ENCODE assay signal across 17 mouse cellular contexts in the genomic region with DNA sequence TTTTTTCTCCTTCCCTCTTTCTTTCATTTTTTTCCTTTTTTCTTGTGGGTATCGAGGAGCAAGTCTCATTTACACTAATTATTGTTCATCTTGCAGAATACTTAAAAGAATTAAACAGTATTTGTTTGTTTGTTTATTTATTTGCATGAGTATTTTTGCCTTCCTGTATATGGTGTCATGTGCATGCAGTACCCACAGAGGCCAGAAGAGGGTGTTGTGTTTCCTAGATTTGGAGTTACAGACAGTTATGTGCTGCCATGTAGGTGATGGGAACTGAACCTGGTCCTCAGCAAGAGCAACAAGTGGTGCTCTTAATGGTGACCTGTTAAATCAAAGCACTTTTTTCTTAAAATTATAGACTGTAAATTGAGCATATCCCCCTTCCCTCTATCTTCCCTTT. TPM values are rescaled to one million over a fixed set of nuclear protein-coding genes. Genes with fewer than 3 reads are reported as not detected.
DNase-seq lines count a peak whose midpoint lies in the region; ATAC-seq and TF ChIP-seq lines count a peak whose summit lies in the region.
"Had no signal": no experiment of that assay in that cellular context is flagged by ENCODE, and none has a peak within 500 bp of the region (broad histone marks: within the 10 kb centered on the region; RNA-seq: fewer than 3 reads in every experiment).

No protein-coding gene starts in this region.

- DNase-seq in hindbrain, postnatal 0 days (ENCODE audit: low spot score), result no peak
- peak; percentile 74 for DNase-seq in R1 (ENCODE audit: low read depth, low spot score)
- peak; percentile 53 for DNase-seq in splenic B cell, adult 2 months (ENCODE audit: low read depth, low spot score)
- DNase-seq in kidney, adult 2 months, result no peak
- DNase-seq: adrenal gland, postnatal 10 days; kidney, postnatal 14 days; right cerebral cortex, postnatal 14 days had no signal

- no peaks in the 10 kb centered on the region for H3K27me3 ChIP-seq in hindbrain, postnatal 0 days (ENCODE audit: insufficient read depth, low read length)
- H3K27me3 ChIP-seq in hindbrain, embryonic 13.5 days, result 0 out of 2 replicates have a peak, but pooled peaks cover 8% of the 10 kb centered on the region
- no peaks in the 10 kb centered on the region for H3K27me3 ChIP-seq in neural tube, embryonic 13.5 days
- H3K27me3 ChIP-seq in neural tube, embryonic 15.5 days (replicated peaks), result no peaks in the 10 kb centered on the region
- no peaks in the 10 kb centered on the region for H3K27me3 ChIP-seq in splenic B cell, adult 2 months (ENCODE audit: control insufficient read depth, insufficient read depth, low read length, poor library complexity, severe bottlenecking)
- no peaks in the 10 kb centered on the region for H3K27me3 ChIP-seq in kidney, adult 2 months (replicated peaks; ENCODE audit: control insufficient read depth, insufficient read depth, low read length)
- no peaks in the 10 kb centered on the region for H3K27me3 ChIP-seq in intestine, embryonic 15.5 days (replicated peaks)
- H3K27me3 ChIP-seq: limb, embryonic 15.5 days; neural tube, embryonic 12.5 days had no signal

- H3K4me2 ChIP-seq in hindbrain, postnatal 0 days (ENCODE audit: low read depth, low read length), result no peak overlapping the region
- no peak overlapping the region for H3K4me2 ChIP-seq in hindbrain, embryonic 13.5 days
- H3K4me2 ChIP-seq in neural tube, embryonic 13.5 days, result peak overlapping the region; percentile 99
- no peak overlapping the region for H3K4me2 ChIP-seq in neural tube, embryonic 15.5 days
- H3K4me2 ChIP-seq in intestine, embryonic 15.5 days (replicated peaks), result no peak overlapping the region

- H3K9me3 ChIP-seq in hindbrain, postnatal 0 days (ENCODE audit: low read length), result no peaks in the 10 kb centered on the region
- no peaks in the 10 kb centered on the region for H3K9me3 ChIP-seq in hindbrain, embryonic 13.5 days
- H3K9me3 ChIP-seq in neural tube, embryonic 13.5 days, result no peaks in the 10 kb centered on the region
- H3K9me3 ChIP-seq in neural tube, embryonic 15.5 days (replicated peaks), result no peaks in the 10 kb centered on the region
- no peaks in the 10 kb centered on the region for H3K9me3 ChIP-seq in intestine, embryonic 15.5 days
- H3K9me3 ChIP-seq: limb, embryonic 15.5 days; neural tube, embryonic 12.5 days had no signal

- no peak for TF ChIP-seq POLR2A in kidney, adult 2 months (IDR thresholded peaks at IDR 0.05; ENCODE audit: low read depth, low read length)

- 84% methylated on average over 1 of the region's 1 CpGs for WGBS in hindbrain, postnatal 0 days
- WGBS in hindbrain, embryonic 13.5 days, result 96% methylated on average over 1 of the region's 1 CpGs
- WGBS in neural tube, embryonic 13.5 days, result 94% methylated on average over 1 of the region's 1 CpGs
- 97% methylated on average over 1 of the region's 1 CpGs for WGBS in neural tube, embryonic 15.5 days
- whole genome bisulfite sequencing in kidney, adult 2 months, result 94% methylated on average over 1 of the region's 1 CpGs
- 93% methylated on average over 1 of the region's 1 CpGs for WGBS in intestine, embryonic 15.5 days

- H3K4me3 ChIP-seq in hindbrain, postnatal 0 days (ENCODE audit: low read length), result no peak overlapping the region
- H3K4me3 ChIP-seq in hindbrain, embryonic 13.5 days, result no peak overlapping the region
- H3K4me3 ChIP-seq in neural tube, embryonic 13.5 days, result no peak overlapping the region
- H3K4me3 ChIP-seq in neural tube, embryonic 15.5 days (replicated peaks), result no peak overlapping the region
- H3K4me3 ChIP-seq in kidney, adult 2 months (ENCODE audit: insufficient read depth, low read depth, low read length), result no peak overlapping the region
- no peak overlapping the region for H3K4me3 ChIP-seq in intestine, embryonic 15.5 days (replicated peaks)

- H3K4me1 ChIP-seq in hindbrain, postnatal 0 days (ENCODE audit: insufficient read depth, low read length), result peaks cover 10% of the 10 kb centered on the region; the same call in 1 of the 2 replicates
- H3K4me1 ChIP-seq in hindbrain, embryonic 13.5 days (replicated peaks), result peaks cover 21% of the 10 kb centered on the region
- H3K4me1 ChIP-seq in neural tube, embryonic 13.5 days (replicated peaks), result peaks cover 12% of the 10 kb centered on the region
- peaks cover 21% of the 10 kb centered on the region for H3K4me1 ChIP-seq in neural tube, embryonic 15.5 days
- peaks cover 7% of the 10 kb centered on the region for H3K4me1 ChIP-seq in kidney, adult 2 months (ENCODE audit: control insufficient read depth, insufficient read depth, low read length)
- peaks cover 11% of the 10 kb centered on the region for H3K4me1 ChIP-seq in intestine, embryonic 15.5 days (replicated peaks)

- peaks cover 9% of the 10 kb centered on the region; the same call in 1 of the 2 replicates for H3K36me3 ChIP-seq in hindbrain, postnatal 0 days (ENCODE audit: insufficient read depth, low read length)
- peaks cover 18% of the 10 kb centered on the region for H3K36me3 ChIP-seq in hindbrain, embryonic 13.5 days
- H3K36me3 ChIP-seq in neural tube, embryonic 13.5 days, result peaks cover 14% of the 10 kb centered on the region
- peaks cover 13% of the 10 kb centered on the region for H3K36me3 ChIP-seq in neural tube, embryonic 15.5 days
- H3K36me3 ChIP-seq in splenic B cell, adult 2 months (ENCODE audit: control insufficient read depth, insufficient read depth, low read length, poor library complexity, severe bottlenecking), result no peaks in the 10 kb centered on the region; the same call in 1 of the 2 replicates
- peaks cover 1% of the 10 kb centered on the region; the same call in 1 of the 2 replicates for H3K36me3 ChIP-seq in kidney, adult 2 months (ENCODE audit: control insufficient read depth, insufficient read depth, low read length)
- H3K36me3 ChIP-seq in intestine, embryonic 15.5 days, result 0 out of 2 replicates have a peak, but pooled peaks cover 6% of the 10 kb centered on the region

- ATAC-seq in hindbrain, postnatal 0 days, result no peak
- no peak for ATAC-seq in hindbrain, embryonic 13.5 days (ENCODE audit: low FRiP score)
- ATAC-seq in neural tube, embryonic 13.5 days (ENCODE audit: low read depth), result no peak
- ATAC-seq in neural tube, embryonic 15.5 days (ENCODE audit: low FRiP score), result no peak
- no peak for ATAC-seq in intestine, embryonic 15.5 days

- H3K27ac ChIP-seq in hindbrain, postnatal 0 days, result no peak overlapping the region
- H3K27ac ChIP-seq in hindbrain, embryonic 13.5 days, result no peak overlapping the region
- no peak overlapping the region for H3K27ac ChIP-seq in neural tube, embryonic 13.5 days (replicated peaks)
- H3K27ac ChIP-seq in neural tube, embryonic 15.5 days (replicated peaks), result no peak overlapping the region
- H3K27ac ChIP-seq in kidney, adult 2 months (ENCODE audit: insufficient read depth, low read depth, low read length), result no peak overlapping the region
- no peak overlapping the region for H3K27ac ChIP-seq in intestine, embryonic 15.5 days
- H3K27ac ChIP-seq: limb, embryonic 15.5 days; neural tube, embryonic 12.5 days had no signal

- peak; percentile 55 for TF ChIP-seq CTCF in hindbrain, postnatal 0 days (IDR thresholded peaks at IDR 0.05; ENCODE audit: low read depth)
- TF ChIP-seq CTCF in kidney, adult 2 months (conservative IDR thresholded peaks at IDR 0.05; ENCODE audit: insufficient read depth, insufficient read length, low read depth, low read length), result no peak

- H3K9ac ChIP-seq in hindbrain, postnatal 0 days (replicated peaks; ENCODE audit: low read length), result no peak overlapping the region
- H3K9ac ChIP-seq in hindbrain, embryonic 13.5 days, result no peak overlapping the region
- H3K9ac ChIP-seq in neural tube, embryonic 13.5 days, result no peak overlapping the region
- H3K9ac ChIP-seq in neural tube, embryonic 15.5 days (replicated peaks), result no peak overlapping the region
- no peak overlapping the region for H3K9ac ChIP-seq in intestine, embryonic 15.5 days
- H3K9ac ChIP-seq: limb, embryonic 15.5 days had no signal

RNA-seq across cellular contexts. Expression of gene Psmg3, which starts 0.9 kb away (rescaled TPM):
- 23.6 and 26.1 TPM in 2 replicates for total RNA-seq in hindbrain, postnatal 0 days (2014; rRNA removed)
- 59.0 and 60.6 TPM in 2 replicates for polyA plus RNA-seq in hindbrain, postnatal 0 days (2015; fragmentation: Nextera tagmentation; extraction: Ambion mirVana)
- polyA plus RNA-seq in hindbrain, embryonic 13.5 days (2015; fragmentation: Nextera tagmentation; extraction: Ambion mirVana), result 73.5 and 78.7 TPM in 2 replicates
- 66.6 and 70.3 TPM in 2 replicates for polyA plus RNA-seq in neural tube, embryonic 13.5 days (2015; fragmentation: Nextera tagmentation; extraction: Ambion mirVana)
- 72.1 and 76.3 TPM in 2 replicates for polyA plus RNA-seq in neural tube, embryonic 15.5 days (2015; fragmentation: Nextera tagmentation; extraction: Ambion mirVana)
- 24.4 and 29.2 TPM in 2 replicates for polyA plus RNA-seq in kidney, adult 2 months (2012; rRNA removed)
- 80.0 and 80.2 TPM in 2 replicates for polyA plus RNA-seq in intestine, embryonic 15.5 days (2015; fragmentation: Nextera tagmentation; extraction: Ambion mirVana)

RNA-seq across cellular contexts. Expression of gene Gm26938, which starts 1.4 kb away (rescaled TPM):
- not detected in 2 replicates for total RNA-seq in hindbrain, postnatal 0 days (2014; rRNA removed)
- polyA plus RNA-seq in hindbrain, postnatal 0 days (2015; fragmentation: Nextera tagmentation; extraction: Ambion mirVana), result not detected in 2 replicates
- not detected in 2 replicates for polyA plus RNA-seq in hindbrain, embryonic 13.5 days (2015; fragmentation: Nextera tagmentation; extraction: Ambion mirVana)
- not detected in 2 replicates for polyA plus RNA-seq in neural tube, embryonic 13.5 days (2015; fragmentation: Nextera tagmentation; extraction: Ambion mirVana)
- polyA plus RNA-seq in neural tube, embryonic 15.5 days (2015; fragmentation: Nextera tagmentation; extraction: Ambion mirVana), result not detected in 2 replicates
- not detected in 2 replicates for polyA plus RNA-seq in kidney, adult 2 months (2012; rRNA removed)
- polyA plus RNA-seq in intestine, embryonic 15.5 days (2015; fragmentation: Nextera tagmentation; extraction: Ambion mirVana), result 0.29 TPM in 1 of 2 replicates, not detected in the other
- total RNA-seq: adrenal gland, postnatal 10 days; heart, adult 8-10 months; hematopoietic stem cell, adult 5-6 weeks had no signal
- polyA plus RNA-seq: frontal cortex, adult 2 months; limb, embryonic 15.5 days; neural tube, embryonic 12.5 days had no signal

RNA-seq across cellular contexts. Expression of gene Tmem184a, which starts 7.9 kb away (rescaled TPM):
- total RNA-seq in hindbrain, postnatal 0 days (2014; rRNA removed), result 0.04 and 0.31 TPM in 2 replicates
- polyA plus RNA-seq in hindbrain, postnatal 0 days (2015; fragmentation: Nextera tagmentation; extraction: Ambion mirVana), result 0.06 and 0.08 TPM in 2 replicates
- polyA plus RNA-seq in hindbrain, embryonic 13.5 days (2015; fragmentation: Nextera tagmentation; extraction: Ambion mirVana), result 0.05 and 0.12 TPM in 2 replicates
- 0.23 and 0.64 TPM in 2 replicates for polyA plus RNA-seq in neural tube, embryonic 13.5 days (2015; fragmentation: Nextera tagmentation; extraction: Ambion mirVana)
- 0.20 and 1.7 TPM in 2 replicates for polyA plus RNA-seq in neural tube, embryonic 15.5 days (2015; fragmentation: Nextera tagmentation; extraction: Ambion mirVana)
- 69.7 and 90.2 TPM in 2 replicates for polyA plus RNA-seq in kidney, adult 2 months (2012; rRNA removed)
- 57.7 and 68.4 TPM in 2 replicates for polyA plus RNA-seq in intestine, embryonic 15.5 days (2015; fragmentation: Nextera tagmentation; extraction: Ambion mirVana)
- total RNA-seq: megakaryocyte, adult 5-6 weeks had no signal

RNA-seq across cellular contexts. Expression of gene Mafk, which starts 36.3 kb away (rescaled TPM):
- 12.9 and 13.1 TPM in 2 replicates for total RNA-seq in hindbrain, postnatal 0 days (2014; rRNA removed)
- 6.5 and 7.0 TPM in 2 replicates for polyA plus RNA-seq in hindbrain, postnatal 0 days (2015; fragmentation: Nextera tagmentation; extraction: Ambion mirVana)
- polyA plus RNA-seq in hindbrain, embryonic 13.5 days (2015; fragmentation: Nextera tagmentation; extraction: Ambion mirVana), result 13.2 and 13.4 TPM in 2 replicates
- polyA plus RNA-seq in neural tube, embryonic 13.5 days (2015; fragmentation: Nextera tagmentation; extraction: Ambion mirVana), result 11.7 and 12.1 TPM in 2 replicates
- 10.8 and 14.2 TPM in 2 replicates for polyA plus RNA-seq in neural tube, embryonic 15.5 days (2015; fragmentation: Nextera tagmentation; extraction: Ambion mirVana)
- polyA plus RNA-seq in kidney, adult 2 months (2012; rRNA removed), result 20.5 and 22.2 TPM in 2 replicates
- polyA plus RNA-seq in intestine, embryonic 15.5 days (2015; fragmentation: Nextera tagmentation; extraction: Ambion mirVana), result 17.6 and 20.7 TPM in 2 replicates

RNA-seq across cellular contexts. Expression of gene Ints1, which starts 52.1 kb away (rescaled TPM):
- total RNA-seq in hindbrain, postnatal 0 days (2014; rRNA removed), result 126 and 158 TPM in 2 replicates
- 23.2 and 24.3 TPM in 2 replicates for polyA plus RNA-seq in hindbrain, postnatal 0 days (2015; fragmentation: Nextera tagmentation; extraction: Ambion mirVana)
- polyA plus RNA-seq in hindbrain, embryonic 13.5 days (2015; fragmentation: Nextera tagmentation; extraction: Ambion mirVana), result 24.7 and 27.3 TPM in 2 replicates
- 24.3 and 27.1 TPM in 2 replicates for polyA plus RNA-seq in neural tube, embryonic 13.5 days (2015; fragmentation: Nextera tagmentation; extraction: Ambion mirVana)
- polyA plus RNA-seq in neural tube, embryonic 15.5 days (2015; fragmentation: Nextera tagmentation; extraction: Ambion mirVana), result 25.6 and 29.0 TPM in 2 replicates
- polyA plus RNA-seq in kidney, adult 2 months (2012; rRNA removed), result 40.1 and 42.2 TPM in 2 replicates
- 22.2 and 25.4 TPM in 2 replicates for polyA plus RNA-seq in intestine, embryonic 15.5 days (2015; fragmentation: Nextera tagmentation; extraction: Ambion mirVana)

Comparison
In these comparisons a context has a peak if more than half of its experiments do, and no peak if none do; other contexts are left out.
1. DNase-seq: peak in R1 (single experiment) and splenic B cell, adult 2 months (single experiment); none in hindbrain, postnatal 0 days (single experiment) and kidney, adult 2 months (single experiment).
2. RNA of gene Tmem184a, which starts 7.9 kb away (polyA plus RNA-seq): 69.7 to 90.2 TPM in kidney, adult 2 months and 57.7 to 68.4 TPM in intestine, embryonic 15.5 days; 0.23 to 0.64 TPM in neural tube, embryonic 13.5 days, 0.20 to 1.7 TPM in neural tube, embryonic 15.5 days, 0.05 to 0.12 TPM in hindbrain, embryonic 13.5 days and 0.06 to 0.08 TPM in hindbrain, postnatal 0 days; every median in the first group is over 10 times any median in the second.